Comparison of ENCODE assay signal across 13 mouse cellular contexts in genomic region chr7:3287186-3287585, GRCm38 (mm10). TPM values are rescaled to one million over a fixed set of nuclear protein-coding genes. Genes with fewer than 3 reads are reported as not detected.
A peak's percentile ranks its signal among the peaks of the same experiment; 100 is the strongest.
DNase-seq lines count a peak whose midpoint lies in the region; ATAC-seq and TF ChIP-seq lines count a peak whose summit lies in the region.
"Had no signal": no experiment of that assay in that cellular context is flagged by ENCODE, and none has a peak within 500 bp of the region (broad histone marks: within the 10 kb centered on the region; RNA-seq: fewer than 3 reads in every experiment).

No protein-coding gene starts in this region.

- no peak for TF ChIP-seq POLR2A in cerebellum, adult 2 months (IDR thresholded peaks at IDR 0.05; ENCODE audit: borderline replicate concordance, insufficient read depth, low read length)

- H3K4me3 ChIP-seq in liver, embryonic 15.5 days (replicated peaks) = no peak overlapping the region
- H3K4me3 ChIP-seq in embryonic facial prominence, embryonic 14.5 days (ENCODE audit: low read depth, low read length) = no peak overlapping the region
- peak overlapping the region; percentile 21; the same call in 1 of the 2 replicates for H3K4me3 ChIP-seq in liver, postnatal 0 days (ENCODE audit: low read depth, low read length)
- no peak overlapping the region for H3K4me3 ChIP-seq in stomach, postnatal 0 days (ENCODE audit: low read depth, low read length)
- H3K4me3 ChIP-seq in cerebellum, adult 2 months (replicated peaks; ENCODE audit: insufficient read depth, low read depth, low read length) = no peak overlapping the region
- H3K4me3 ChIP-seq: midbrain, embryonic 12.5 days; neural tube, embryonic 13.5 days had no signal

- peak; percentile 37 for ATAC-seq in liver, embryonic 15.5 days (ENCODE audit: insufficient read depth)
- ATAC-seq in embryonic facial prominence, embryonic 14.5 days (ENCODE audit: low read depth) = no peak
- peak; percentile 66 for ATAC-seq in liver, postnatal 0 days
- peak; percentile 41; the same call in 1 of the 2 replicates for ATAC-seq in stomach, postnatal 0 days (ENCODE audit: low FRiP score, low TSS enrichment)

- no peak overlapping the region for H3K9ac ChIP-seq in liver, embryonic 15.5 days
- no peak overlapping the region for H3K9ac ChIP-seq in embryonic facial prominence, embryonic 14.5 days (ENCODE audit: low read depth, low read length)
- H3K9ac ChIP-seq in liver, postnatal 0 days (replicated peaks) = peak overlapping the region; percentile 36; the same call in 1 of the 2 replicates
- no peak overlapping the region for H3K9ac ChIP-seq in stomach, postnatal 0 days (ENCODE audit: low read length)
- H3K9ac ChIP-seq: midbrain, embryonic 12.5 days; neural tube, embryonic 13.5 days had no signal

- TF ChIP-seq EP300 in liver, postnatal 0 days (IDR thresholded peaks at IDR 0.05; ENCODE audit: low read depth) = no peak
- TF ChIP-seq EP300 in stomach, postnatal 0 days (optimal IDR thresholded peaks at IDR 0.05) = no peak

- no peaks in the 10 kb centered on the region for H3K9me3 ChIP-seq in liver, embryonic 15.5 days (replicated peaks)
- H3K9me3 ChIP-seq in embryonic facial prominence, embryonic 14.5 days (ENCODE audit: control insufficient read depth, low read length) = no peaks in the 10 kb centered on the region
- H3K9me3 ChIP-seq in liver, postnatal 0 days (ENCODE audit: low read length) = no peaks in the 10 kb centered on the region
- no peaks in the 10 kb centered on the region for H3K9me3 ChIP-seq in stomach, postnatal 0 days (ENCODE audit: control insufficient read depth, low read length)
- H3K9me3 ChIP-seq: midbrain, embryonic 12.5 days; neural tube, embryonic 13.5 days had no signal

- no peaks in the 10 kb centered on the region for H3K36me3 ChIP-seq in liver, embryonic 15.5 days (replicated peaks)
- H3K36me3 ChIP-seq in embryonic facial prominence, embryonic 14.5 days (ENCODE audit: control insufficient read depth, insufficient read depth, low read length) = no peaks in the 10 kb centered on the region
- H3K36me3 ChIP-seq in liver, postnatal 0 days (replicated peaks; ENCODE audit: insufficient read depth, low read length) = no peaks in the 10 kb centered on the region
- no peaks in the 10 kb centered on the region for H3K36me3 ChIP-seq in stomach, postnatal 0 days (ENCODE audit: control insufficient read depth, insufficient read depth, low read length)
- H3K36me3 ChIP-seq: midbrain, embryonic 12.5 days; neural tube, embryonic 13.5 days had no signal

- H3K27me3 ChIP-seq in liver, embryonic 15.5 days = no peaks in the 10 kb centered on the region
- no peaks in the 10 kb centered on the region for H3K27me3 ChIP-seq in embryonic facial prominence, embryonic 14.5 days (replicated peaks; ENCODE audit: control insufficient read depth, insufficient read depth, low read length)
- no peaks in the 10 kb centered on the region for H3K27me3 ChIP-seq in liver, postnatal 0 days (ENCODE audit: insufficient read depth, low read length)
- no peaks in the 10 kb centered on the region for H3K27me3 ChIP-seq in stomach, postnatal 0 days (ENCODE audit: control insufficient read depth, insufficient read depth, low read length)
- no peaks in the 10 kb centered on the region for H3K27me3 ChIP-seq in cerebellum, adult 2 months (ENCODE audit: control insufficient read depth, insufficient read depth, low read length)
- H3K27me3 ChIP-seq: midbrain, embryonic 12.5 days; neural tube, embryonic 13.5 days had no signal

- no peak for DNase-seq in liver
- peak; percentile 54 for DNase-seq in embryonic facial prominence, embryonic 14.5 days (ENCODE audit: low spot score)
- DNase-seq in liver, postnatal 0 days = peak; percentile 53
- DNase-seq in stomach, postnatal 0 days (ENCODE audit: low spot score) = peak; percentile 74
- DNase-seq in cerebellum, adult 2 months = no peak
- no peak for DNase-seq in ovary, postnatal 36 days (ENCODE audit: low spot score)
- DNase-seq: kidney, adult 11 months; thymus, postnatal 36 days had no signal

- H3K4me1 ChIP-seq in liver, embryonic 15.5 days (replicated peaks) = peaks cover 27% of the 10 kb centered on the region
- peaks cover 13% of the 10 kb centered on the region for H3K4me1 ChIP-seq in embryonic facial prominence, embryonic 14.5 days (ENCODE audit: control insufficient read depth, insufficient read depth, low read length)
- peaks cover 16% of the 10 kb centered on the region for H3K4me1 ChIP-seq in liver, postnatal 0 days (ENCODE audit: insufficient read depth)
- no peaks in the 10 kb centered on the region; the same call in 1 of the 2 replicates for H3K4me1 ChIP-seq in stomach, postnatal 0 days (replicated peaks; ENCODE audit: control insufficient read depth, insufficient read depth)
- no peaks in the 10 kb centered on the region for H3K4me1 ChIP-seq in cerebellum, adult 2 months (ENCODE audit: control insufficient read depth, insufficient read depth, low read length)

- peak overlapping the region; percentile 41; the same call in 1 of the 2 replicates for H3K4me2 ChIP-seq in liver, embryonic 15.5 days
- H3K4me2 ChIP-seq in embryonic facial prominence, embryonic 14.5 days (ENCODE audit: low read depth, low read length) = no peak overlapping the region
- peak overlapping the region; percentile 51 for H3K4me2 ChIP-seq in liver, postnatal 0 days (ENCODE audit: low read depth, low read length)
- no peak overlapping the region for H3K4me2 ChIP-seq in stomach, postnatal 0 days (replicated peaks; ENCODE audit: low read depth)
- H3K4me2 ChIP-seq: midbrain, embryonic 12.5 days; neural tube, embryonic 13.5 days had no signal

- 67% methylated on average over 7 of the region's 7 CpGs for WGBS in liver, embryonic 15.5 days (ENCODE audit: insufficient replicate concordance)
- 42% methylated on average over 7 of the region's 7 CpGs for WGBS in embryonic facial prominence, embryonic 14.5 days
- 64% methylated on average over 7 of the region's 7 CpGs for WGBS in liver, postnatal 0 days (ENCODE audit: insufficient replicate concordance)
- 40% methylated on average over 7 of the region's 7 CpGs for WGBS in stomach, postnatal 0 days
- WGBS in cerebellum, adult 2 months = 41% methylated on average over 7 of the region's 7 CpGs

- peak overlapping the region; percentile 76 for H3K27ac ChIP-seq in liver, embryonic 15.5 days (replicated peaks)
- no peak overlapping the region for H3K27ac ChIP-seq in embryonic facial prominence, embryonic 14.5 days (replicated peaks; ENCODE audit: low read depth, low read length)
- H3K27ac ChIP-seq in liver, postnatal 0 days (ENCODE audit: low read depth) = peak overlapping the region; percentile 75
- peak overlapping the region; percentile 37; the same call in 1 of the 2 replicates for H3K27ac ChIP-seq in stomach, postnatal 0 days (replicated peaks)
- H3K27ac ChIP-seq in cerebellum, adult 2 months (ENCODE audit: insufficient read depth, low read length) = no peak overlapping the region
- H3K27ac ChIP-seq: midbrain, embryonic 12.5 days; neural tube, embryonic 13.5 days had no signal

- TF ChIP-seq CTCF in liver, postnatal 0 days (IDR thresholded peaks at IDR 0.05; ENCODE audit: low read depth) = no peak
- no peak for TF ChIP-seq CTCF in stomach, postnatal 0 days (IDR thresholded peaks at IDR 0.05; ENCODE audit: low read depth)
- no peak for TF ChIP-seq CTCF in cerebellum, adult 2 months (IDR thresholded peaks at IDR 0.05; ENCODE audit: borderline replicate concordance, insufficient read depth, low read depth, low read length)

RNA-seq across cellular contexts. Expression of gene Myadm, which starts 1.7 kb away (rescaled TPM):
- polyA plus RNA-seq in liver, embryonic 15.5 days (2015; fragmentation: Nextera tagmentation; extraction: Ambion mirVana) = 31.5 and 41.0 TPM in 2 replicates
- polyA plus RNA-seq in embryonic facial prominence, embryonic 14.5 days (2014; fragmentation: Nextera tagmentation; extraction: Ambion mirVana) = 149 and 178 TPM in 2 replicates
- 38.6 and 40.7 TPM in 2 replicates for polyA plus RNA-seq in liver, postnatal 0 days (2015; fragmentation: Nextera tagmentation; extraction: Ambion mirVana)
- 94.0 and 97.7 TPM in 2 replicates for polyA plus RNA-seq in stomach, postnatal 0 days (2015; fragmentation: Nextera tagmentation; extraction: Ambion mirVana)
- 43.3 and 45.3 TPM in 2 replicates for polyA plus RNA-seq in cerebellum, adult 2 months (2012; rRNA removed)

RNA-seq across cellular contexts. Expression of gene Prkcg, which starts 1.8 kb away (rescaled TPM):
- 0.05 TPM in 1 of 2 replicates, not detected in the other for polyA plus RNA-seq in liver, embryonic 15.5 days (2015; fragmentation: Nextera tagmentation; extraction: Ambion mirVana)
- polyA plus RNA-seq in embryonic facial prominence, embryonic 14.5 days (2014; fragmentation: Nextera tagmentation; extraction: Ambion mirVana) = 0.10 and 0.15 TPM in 2 replicates
- polyA plus RNA-seq in liver, postnatal 0 days (2015; fragmentation: Nextera tagmentation; extraction: Ambion mirVana) = 0.04 and 0.09 TPM in 2 replicates
- polyA plus RNA-seq in stomach, postnatal 0 days (2015; fragmentation: Nextera tagmentation; extraction: Ambion mirVana) = 0.13 and 0.24 TPM in 2 replicates
- polyA plus RNA-seq in cerebellum, adult 2 months (2012; rRNA removed) = 152 and 195 TPM in 2 replicates

RNA-seq across cellular contexts. Expression of gene Nlrp12, which starts 37.6 kb away (rescaled TPM):
- 0.33 and 0.35 TPM in 2 replicates for polyA plus RNA-seq in liver, embryonic 15.5 days (2015; fragmentation: Nextera tagmentation; extraction: Ambion mirVana)
- 0.03 TPM in 1 of 2 replicates, not detected in the other for polyA plus RNA-seq in embryonic facial prominence, embryonic 14.5 days (2014; fragmentation: Nextera tagmentation; extraction: Ambion mirVana)
- polyA plus RNA-seq in liver, postnatal 0 days (2015; fragmentation: Nextera tagmentation; extraction: Ambion mirVana) = 4.2 and 5.1 TPM in 2 replicates
- 0.01 TPM in 1 of 2 replicates, not detected in the other for polyA plus RNA-seq in stomach, postnatal 0 days (2015; fragmentation: Nextera tagmentation; extraction: Ambion mirVana)
- 0.02 TPM in 1 of 2 replicates, not detected in the other for polyA plus RNA-seq in cerebellum, adult 2 months (2012; rRNA removed)
- polyA plus RNA-seq: large intestine, adult 2 months; limb, embryonic 11.5 days; midbrain, embryonic 12.5 days; neural tube, embryonic 13.5 days had no signal

RNA-seq across cellular contexts. Expression of gene Cacng7, which starts 45.6 kb away (rescaled TPM):
- polyA plus RNA-seq in liver, embryonic 15.5 days (2015; fragmentation: Nextera tagmentation; extraction: Ambion mirVana) = 0.03 TPM in 1 of 2 replicates, not detected in the other
- polyA plus RNA-seq in embryonic facial prominence, embryonic 14.5 days (2014; fragmentation: Nextera tagmentation; extraction: Ambion mirVana) = 1.7 and 3.1 TPM in 2 replicates
- 0.12 and 0.13 TPM in 2 replicates for polyA plus RNA-seq in liver, postnatal 0 days (2015; fragmentation: Nextera tagmentation; extraction: Ambion mirVana)
- polyA plus RNA-seq in stomach, postnatal 0 days (2015; fragmentation: Nextera tagmentation; extraction: Ambion mirVana) = 0.69 and 0.79 TPM in 2 replicates
- polyA plus RNA-seq in cerebellum, adult 2 months (2012; rRNA removed) = 278 and 296 TPM in 2 replicates

Comparison
In these comparisons a context has a peak if more than half of its experiments do, and no peak if none do; other contexts are left out.
1. DNase-seq: peak in embryonic facial prominence, embryonic 14.5 days (single experiment), liver, postnatal 0 days (single experiment) and stomach, postnatal 0 days (single experiment); none in liver (single experiment), cerebellum, adult 2 months (0 of 2) and ovary, postnatal 36 days (single experiment).
2. H3K27ac ChIP-seq: peak in liver, embryonic 15.5 days (single experiment), liver, postnatal 0 days (single experiment) and stomach, postnatal 0 days (single experiment); none in embryonic facial prominence, embryonic 14.5 days (single experiment) and cerebellum, adult 2 months (single experiment).
3. H3K4me2 ChIP-seq: peak in liver, embryonic 15.5 days (single experiment) and liver, postnatal 0 days (single experiment); none in embryonic facial prominence, embryonic 14.5 days (single experiment) and stomach, postnatal 0 days (single experiment).
4. RNA of gene Prkcg, which starts 1.8 kb away (polyA plus RNA-seq): 152 to 195 TPM in cerebellum, adult 2 months; 0.13 to 0.24 TPM in stomach, postnatal 0 days, 0.10 to 0.15 TPM in embryonic facial prominence, embryonic 14.5 days, 0.04 to 0.09 TPM in liver, postnatal 0 days and 0.05 TPM in liver, embryonic 15.5 days; every median in the first group is over 100 times any median in the second.